Mouse (Mus musculus) ES-Bruce4 (cell line): ENCODE results near the gene Cdk10.

Source experiments
- CTCF ChIP-seq: IDR thresholded peaks from one replicate; pipeline ENCODE4 v1.8.1; 2011; ENCODE audit warnings: low read depth, low read length
- POLR2A ChIP-seq: IDR thresholded peaks from one replicate; pipeline ENCODE4 v1.8.1; 2011; ENCODE audit warnings: low read length; ENCODE audit not compliant: insufficient read depth

DNA sequence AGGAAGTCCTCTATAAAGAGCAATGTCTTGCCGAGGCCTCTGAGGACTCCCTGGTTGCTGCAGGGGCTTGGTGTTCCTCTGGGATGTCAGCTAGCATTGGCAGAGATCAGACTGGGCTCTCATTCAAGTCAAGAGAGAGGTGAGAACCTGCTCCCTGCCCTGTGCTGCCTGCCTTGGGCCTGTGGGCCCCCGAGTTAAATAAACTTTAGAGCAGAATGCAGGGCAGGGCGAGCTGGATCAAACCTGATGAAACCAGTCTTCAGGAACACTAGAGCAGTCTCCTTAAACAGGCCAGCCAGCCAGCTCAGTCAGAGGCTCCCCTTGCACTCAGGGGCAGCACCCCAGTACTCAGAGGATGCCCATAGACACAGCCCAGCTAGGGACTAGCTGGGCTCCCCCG, 47.3 kb downstream of the Cdk10 start:
- TF ChIP-seq POLR2A = no peak
- no peak for TF ChIP-seq CTCF
